Mouse (Mus musculus) common myeloid progenitor, adult 5-6 weeks (primary cell): ENCODE measurements around the gene Fbxl13. TPM values are rescaled to one million over a fixed set of nuclear protein-coding genes. Genes with fewer than 3 reads are reported as not detected.

Experiments used
- ATAC-seq: replicated peaks from 2 replicates; pipeline ENCODE4 v1.8.0; 2016; ENCODE audit warnings: low read depth, mild to moderate bottlenecking, moderate TSS enrichment, inconsistent platforms; ENCODE audit not compliant: poor library complexity, severe bottlenecking
- total RNA-seq: library from RNA; stranded (forward); fragments of 200-1000, 187-1606 nt; gene quantifications from 2 replicates; pipeline ENCODE4 v1.2.3, GENCODE M21; 2017

The Fbxl13 gene
- 1.8 and 2.7 TPM in 2 replicates for total RNA-seq

DNA sequence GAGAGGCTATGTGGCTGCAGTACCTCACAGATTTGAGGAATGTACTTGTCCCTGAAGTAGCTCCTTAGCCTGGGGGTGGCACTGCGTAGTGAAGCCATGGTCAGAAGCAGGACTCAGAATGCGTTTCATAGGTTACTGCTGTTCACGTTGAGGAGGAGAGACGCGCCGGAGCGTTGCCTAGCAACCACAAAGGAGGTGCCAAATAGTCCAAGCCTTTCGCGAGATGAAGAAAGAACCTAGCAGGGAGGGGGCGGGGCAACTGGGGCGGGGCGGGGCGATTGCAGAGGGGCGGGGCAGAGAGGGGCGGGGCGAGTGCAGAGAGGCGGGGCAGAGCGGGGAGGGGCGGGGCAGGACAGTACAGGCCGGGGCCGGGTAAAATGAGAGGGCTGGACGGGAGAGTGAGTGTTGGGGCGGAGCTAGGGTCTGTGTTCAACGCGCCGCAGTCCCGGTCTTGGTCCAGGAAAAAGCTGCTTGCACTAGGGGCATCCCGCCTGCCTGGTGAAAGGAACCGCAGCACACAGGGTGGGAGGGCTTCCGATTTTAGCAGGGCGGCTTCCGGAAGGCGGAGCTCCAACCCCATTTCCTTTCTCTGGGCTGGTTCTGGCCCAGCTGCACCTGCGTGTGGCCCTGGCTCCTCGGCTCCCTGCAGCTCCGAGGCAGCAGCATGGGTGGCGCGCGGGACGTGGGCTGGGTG, at the start of gene Fbxl13, which contains the start of gene Armc10:
Gene Fbxl13 (minus strand): TSS at position 196 of the 694 bp plus-strand sequence.
Gene Armc10 (plus strand): TSS at position 375 of the 694 bp plus-strand sequence.
- peak; percentile 93 for ATAC-seq

DNA sequence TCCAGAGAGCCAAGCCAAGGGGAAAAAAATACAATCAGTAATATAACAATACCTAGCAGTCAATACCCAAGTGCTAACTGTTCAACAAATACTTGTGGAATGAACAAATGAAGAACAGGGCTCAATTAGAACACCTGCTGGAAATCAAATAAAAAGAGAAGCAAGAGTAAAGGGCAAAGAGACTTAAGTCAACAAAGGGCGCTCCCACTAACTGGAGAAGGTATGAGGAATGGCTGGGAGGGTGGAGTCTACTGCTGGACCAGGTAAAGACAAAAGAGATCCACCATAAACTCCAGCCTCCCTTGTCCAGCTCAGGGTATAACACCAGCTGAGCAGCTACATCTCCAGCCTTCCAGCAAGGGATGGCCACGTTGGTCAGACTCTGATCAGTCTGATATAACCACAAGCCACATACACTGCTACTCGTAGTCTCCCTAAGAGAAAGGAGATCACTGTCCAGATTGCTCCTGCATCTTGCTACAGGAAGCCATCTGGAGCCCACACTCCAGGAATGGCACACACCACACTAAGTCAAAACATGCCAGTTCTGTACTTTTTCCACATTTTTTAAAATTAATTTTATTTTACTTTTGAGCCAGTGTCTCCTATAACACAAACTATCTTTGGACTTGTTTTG, 49.5 kb upstream of the Fbxl13 start:
- no peak for ATAC-seq

DNA sequence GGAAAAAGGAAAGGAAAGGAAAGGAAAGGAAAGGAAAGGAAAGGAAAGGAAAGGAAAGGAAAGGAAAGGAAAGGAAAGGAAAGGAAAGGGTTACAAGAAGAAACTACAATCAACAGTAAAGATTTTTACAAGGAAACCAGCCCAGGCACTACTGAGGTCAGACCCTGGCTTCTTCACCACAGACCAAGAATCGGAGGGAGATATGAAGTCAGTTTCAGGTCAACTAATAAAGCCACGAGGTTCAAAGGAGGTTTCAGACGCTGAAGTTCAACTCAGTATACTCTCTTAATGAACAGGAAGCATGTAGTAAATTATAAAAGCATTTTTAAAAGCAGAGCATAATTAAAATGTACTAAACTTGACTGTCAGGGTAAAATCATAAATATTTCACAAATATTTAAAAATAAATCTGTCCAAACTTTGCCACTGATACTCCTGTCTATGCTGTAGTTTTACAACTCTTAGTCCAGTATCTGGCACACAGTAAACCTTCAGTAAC, 48.0 kb upstream of the Fbxl13 start:
- no peak for ATAC-seq

DNA sequence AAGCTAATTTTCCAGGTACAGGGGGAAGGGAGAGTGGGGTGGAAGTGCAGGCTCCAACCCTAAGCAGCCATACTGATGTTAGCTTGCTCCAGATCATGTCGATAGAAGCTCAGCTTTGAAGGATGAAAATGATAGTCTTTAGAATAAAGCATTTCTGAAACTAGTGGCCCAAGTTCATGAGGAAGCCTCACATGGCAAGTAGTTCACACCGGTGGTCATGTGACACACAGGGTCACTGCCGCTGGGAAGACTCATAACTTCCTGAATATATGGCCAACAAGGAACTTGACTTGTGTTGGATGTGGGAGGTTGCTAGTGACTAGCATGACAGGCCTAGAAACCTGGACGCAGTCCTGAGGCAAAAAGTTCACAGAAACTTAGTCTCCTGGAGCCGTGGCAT, 46.8 kb upstream of the Fbxl13 start:
- no peak for ATAC-seq

GRCm38 (mm10) chr5:21687042-21687441, 41.6 kb upstream of the Fbxl13 start:
- ATAC-seq = no peak

DNA sequence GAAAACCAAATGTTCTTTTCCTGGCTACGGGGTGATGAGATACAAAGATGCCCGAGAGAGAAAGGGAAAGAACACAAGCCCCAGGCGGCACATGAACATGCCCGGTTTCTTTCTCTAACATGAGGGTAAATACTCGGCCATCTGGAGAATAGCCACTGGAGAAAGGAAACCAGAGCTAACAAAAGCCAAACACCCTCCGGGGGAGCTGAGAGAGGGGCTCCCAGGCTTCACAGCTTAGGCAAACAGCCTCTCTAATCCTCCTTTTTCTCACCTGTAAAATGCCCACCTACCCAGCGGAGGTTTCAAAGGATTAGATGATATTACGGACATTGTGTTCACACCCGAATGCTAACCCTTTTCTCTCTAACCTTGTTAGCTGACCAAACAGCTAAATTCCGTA, 39.6 kb upstream of the Fbxl13 start:
- no peak for ATAC-seq

GRCm38 (mm10) chr5:21683811-21684210, 38.4 kb upstream of the Fbxl13 start:
- ATAC-seq = no peak

- no peak; the same call in 1 of the 2 replicates for ATAC-seq
Observed at GRCm38 (mm10) chr5:21680940-21681339, 35.5 kb upstream of the Fbxl13 start.

DNA sequence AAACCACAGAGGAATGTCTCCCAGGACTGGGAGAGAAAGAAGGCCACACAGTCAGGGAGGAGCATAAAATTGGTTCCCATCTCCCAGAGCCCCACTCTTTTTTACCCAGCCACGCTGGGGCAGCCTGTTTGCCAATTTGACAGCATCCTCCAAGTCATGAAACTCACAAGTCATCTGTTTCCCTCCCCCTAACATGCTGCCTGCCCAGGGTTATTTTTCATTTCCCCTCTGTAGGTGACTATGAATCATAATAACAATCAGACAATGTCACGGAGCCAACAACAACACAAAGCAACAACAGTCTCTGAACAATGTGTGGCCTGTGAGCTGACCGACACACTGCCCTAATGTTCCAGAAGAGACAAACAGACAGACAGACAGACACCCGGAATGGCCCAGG, 34.6 kb upstream of the Fbxl13 start:
- ATAC-seq = no peak

DNA sequence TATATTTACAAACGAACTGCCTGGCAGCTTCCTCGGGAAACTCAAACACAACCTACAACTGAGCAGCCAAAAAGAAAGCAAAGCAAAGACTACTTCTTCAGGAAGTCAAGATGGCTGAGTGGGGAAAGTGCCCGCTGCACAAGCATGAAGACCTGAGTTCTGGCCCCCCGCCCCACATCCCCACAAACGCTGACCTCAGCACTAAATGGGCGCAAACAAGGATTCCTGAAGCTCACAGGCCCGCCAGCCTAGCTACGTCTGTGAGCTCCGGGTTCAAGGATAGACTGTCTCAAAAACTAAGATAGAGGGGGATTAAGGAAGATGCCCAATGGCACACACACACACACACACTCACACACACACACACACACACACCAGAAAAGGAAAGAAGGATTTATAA, 32.9 kb upstream of the Fbxl13 start:
- ATAC-seq = no peak

DNA sequence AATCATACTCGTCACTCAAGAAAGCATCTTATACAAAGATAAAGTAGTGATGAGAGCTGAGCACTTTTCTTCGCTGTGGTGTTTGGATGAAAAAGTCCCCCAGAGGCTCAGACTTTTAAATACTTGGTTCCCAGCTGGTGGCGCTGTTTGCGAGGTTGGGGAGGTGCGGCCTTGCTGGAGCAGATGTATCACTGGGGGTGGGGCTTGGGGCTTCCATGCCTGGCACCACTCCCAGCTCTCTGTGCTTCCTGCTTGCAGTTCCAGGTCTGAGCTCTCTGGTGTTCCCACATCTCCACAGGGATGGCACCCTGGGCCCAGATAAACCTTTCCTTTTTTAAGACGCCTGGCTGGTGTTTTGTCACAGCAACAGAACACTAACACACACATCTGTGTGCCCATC, 32.5 kb upstream of the Fbxl13 start:
- no peak for ATAC-seq

GRCm38 (mm10) chr5:21675494-21675893, 30.1 kb upstream of the Fbxl13 start:
- no peak for ATAC-seq

DNA sequence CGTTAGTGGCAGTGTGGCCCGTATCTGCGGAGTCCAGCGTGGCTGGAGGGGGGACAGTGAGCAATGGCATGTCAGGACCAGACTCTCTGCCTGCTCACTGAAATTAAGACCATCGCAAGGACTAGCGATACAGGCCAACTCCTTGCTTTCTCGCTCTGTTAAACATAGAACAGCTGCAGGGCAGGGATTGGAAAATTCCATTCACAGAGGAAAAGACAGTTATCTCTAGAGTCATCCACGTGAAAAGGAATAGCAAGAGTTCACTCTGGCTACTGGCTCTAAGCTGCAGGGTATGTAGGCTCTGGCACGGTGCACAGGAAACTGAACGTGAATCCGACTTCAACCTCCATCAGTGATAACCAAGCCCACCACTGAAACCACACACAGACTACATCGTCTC, 29.6 kb upstream of the Fbxl13 start:
- ATAC-seq = no peak

- no peak for ATAC-seq
Observed at GRCm38 (mm10) chr5:21673742-21674141, 28.3 kb upstream of the Fbxl13 start.

DNA sequence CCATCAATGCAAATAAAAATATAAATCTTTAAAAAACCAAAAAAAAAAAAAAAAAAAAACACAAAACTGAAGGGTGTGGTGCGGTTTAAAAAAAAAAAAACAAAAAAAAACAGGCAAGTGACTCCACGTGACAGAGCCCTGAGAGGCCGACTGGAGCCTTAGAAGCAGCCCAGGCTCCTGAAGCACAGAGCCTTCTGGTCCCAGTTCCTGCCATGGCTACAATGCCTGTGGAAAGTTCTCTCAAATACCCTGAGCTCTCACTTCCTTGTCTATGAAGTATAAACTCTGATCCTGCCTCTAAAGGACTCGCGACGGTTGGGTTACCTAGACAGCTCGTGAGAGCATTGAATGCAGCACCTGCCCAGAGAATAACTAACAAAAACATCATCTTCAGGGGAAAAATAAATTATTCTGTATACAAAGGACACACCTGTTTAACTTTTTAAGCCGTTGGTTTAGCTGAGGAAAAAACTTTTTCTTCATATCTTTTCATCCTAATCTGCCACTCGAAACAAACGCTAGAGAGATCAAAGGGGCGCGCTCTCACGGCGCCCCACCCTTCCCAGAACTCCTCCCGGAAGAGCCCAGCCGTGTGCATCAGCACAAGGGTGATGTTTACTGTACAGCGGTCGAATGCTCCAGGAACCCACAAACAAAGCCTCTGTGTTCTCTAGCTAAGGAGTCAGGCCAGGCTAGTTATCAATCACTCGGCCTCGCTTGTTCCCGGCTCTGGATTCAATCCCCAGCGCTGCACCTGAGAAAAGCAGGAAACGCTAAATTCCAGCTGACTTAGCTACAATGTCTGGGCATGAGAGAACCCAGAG, 27.6 kb upstream of the Fbxl13 start:
- peak; percentile 78 for ATAC-seq

GRCm38 (mm10) chr5:21669307-21669706, 23.9 kb upstream of the Fbxl13 start:
- ATAC-seq = no peak

DNA sequence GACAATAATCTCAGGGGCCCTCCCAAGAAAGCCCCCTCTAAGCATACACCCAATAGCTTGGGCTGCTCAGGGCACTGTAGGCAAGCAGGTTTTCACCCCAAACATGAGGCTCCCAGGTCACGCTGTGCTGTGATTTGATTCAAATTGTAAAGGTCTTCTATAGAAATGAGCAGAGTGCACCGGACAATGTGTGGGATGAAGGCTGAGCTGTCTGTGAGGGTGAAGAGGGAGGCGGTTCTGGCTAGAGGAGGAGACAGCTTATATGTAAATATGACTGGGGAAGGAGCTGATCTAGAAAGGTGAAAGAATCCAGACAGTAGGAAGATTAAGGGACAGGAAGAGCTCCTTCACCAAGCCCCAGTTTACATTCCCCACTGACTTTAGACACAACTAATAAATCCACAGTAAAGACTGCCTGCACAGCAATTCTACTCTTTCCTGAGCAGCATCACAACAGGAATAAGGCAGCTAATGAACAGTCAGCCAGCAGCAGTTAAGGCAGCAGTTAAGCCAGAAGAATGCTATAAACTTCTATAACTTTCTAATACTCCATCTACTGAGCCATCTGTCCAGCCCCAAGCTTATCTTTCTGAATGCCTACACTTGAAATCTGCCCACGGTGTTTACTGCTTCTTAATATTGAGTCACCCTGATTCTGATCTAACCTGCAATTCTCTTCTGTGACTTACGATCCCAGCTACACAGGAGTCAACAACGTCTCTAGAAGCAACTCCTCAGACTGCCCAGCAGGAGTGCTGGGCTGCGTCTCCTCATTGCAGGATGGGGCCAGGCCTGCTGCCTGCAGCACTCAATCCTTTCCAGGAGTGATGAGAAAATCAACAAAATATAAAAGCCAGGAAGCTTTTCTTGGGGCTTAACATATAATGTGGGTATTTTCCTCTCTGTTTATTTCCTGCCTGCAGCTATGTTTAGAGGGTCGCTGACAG, 22.0 kb upstream of the Fbxl13 start:
- 0 out of 2 replicates have a peak, but pooled peaks have one; percentile 18 for ATAC-seq

DNA sequence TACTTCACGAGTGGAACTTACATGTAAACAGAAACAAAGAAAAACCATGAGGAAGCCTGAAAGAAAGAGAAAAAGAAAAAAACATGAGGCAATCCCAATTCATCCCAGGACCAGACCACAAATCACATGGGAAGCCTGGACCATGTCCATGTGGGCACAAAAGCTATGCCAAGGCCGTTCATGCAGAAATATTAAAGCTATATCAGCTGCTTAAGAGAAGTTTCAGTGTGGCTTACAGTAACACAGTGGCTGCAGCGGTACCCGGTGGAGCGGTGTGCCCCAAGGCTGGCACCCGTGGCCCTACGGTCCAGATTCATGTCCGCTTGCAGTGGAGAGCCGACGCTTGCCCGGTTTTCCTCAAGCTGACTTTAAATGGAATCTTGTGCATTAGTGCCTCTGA, 17.6 kb upstream of the Fbxl13 start:
- no peak for ATAC-seq

GRCm38 (mm10) chr5:21660850-21661249, 15.4 kb upstream of the Fbxl13 start:
- ATAC-seq = no peak
